Mouse (Mus musculus) MEL (cell line): Measurements from ENCODE around the gene Otoa. TPM values are rescaled to one million over a fixed set of nuclear protein-coding genes. Genes with fewer than 3 reads are reported as not detected.

ENCODE experiments used
- DNase-seq: peaks from one replicate; pipeline ENCODE4 v3.0.0; 2011; ENCODE audit warnings: low read depth, low spot score
- H3K27ac ChIP-seq: 2 replicates; pipeline ENCODE4 v1.5.1; 2012; ENCODE audit warnings: low read depth, mild to moderate bottlenecking, control low read depth, low read length, moderate library complexity; ENCODE audit not compliant: control insufficient read depth
- H3K27me3 ChIP-seq, 2 experiments: fragments of 150-350 bp in 1 of 2; sonication (generic) in 1 of 2; 2 replicates each; pipeline ENCODE4 v1.6.1; 2012; ENCODE audit warnings: low read length in 2 of 2, mild to moderate bottlenecking in 2 of 2, improper control_type of control experiment in 1 of 2, moderate library complexity in 1 of 2; ENCODE audit not compliant: insufficient read depth in 2 of 2, control insufficient read depth in 1 of 2
- H3K36me3 ChIP-seq, 2 experiments: 2 replicates each; pipeline ENCODE4 v1.6.1; 2012 to 2014; ENCODE audit warnings: low read length in 2 of 2, improper control_type of control experiment in 1 of 2, inconsistent platforms in 1 of 2, mild to moderate bottlenecking in 1 of 2; ENCODE audit not compliant: insufficient read depth in 2 of 2, control insufficient read depth in 1 of 2
- H3K4me1 ChIP-seq, 2 experiments: fragments of 150-350 bp in 1 of 2; sonication (generic) in 1 of 2; 2 replicates each; pipeline ENCODE4 v1.6.1; 2012; ENCODE audit warnings: low read length in 2 of 2, improper control_type of control experiment in 1 of 2, mild to moderate bottlenecking in 1 of 2; ENCODE audit not compliant: insufficient read depth in 2 of 2, control insufficient read depth in 1 of 2
- H3K4me3 ChIP-seq, 2 experiments: fragments of 150-350 bp in 1 of 2; sonication (generic) in 1 of 2; 2 replicates each; pipeline ENCODE4 v1.5.1; 2012; ENCODE audit warnings: low read depth in 2 of 2, low read length in 2 of 2, mild to moderate bottlenecking in 2 of 2, moderate library complexity in 2 of 2, control low read depth in 1 of 2, improper control_type of control experiment in 1 of 2; ENCODE audit not compliant: control insufficient read depth in 1 of 2, insufficient read depth in 1 of 2
- H3K79me2 ChIP-seq: 2 replicates; pipeline ENCODE4 v1.6.1; 2012; ENCODE audit warnings: mild to moderate bottlenecking, low read length, moderate library complexity; ENCODE audit not compliant: control insufficient read depth, poor library complexity, insufficient read depth
- H3K9ac ChIP-seq: 2 replicates; pipeline ENCODE4 v1.6.1; 2012; ENCODE audit warnings: low read depth, mild to moderate bottlenecking, control low read depth, low read length, moderate library complexity; ENCODE audit not compliant: control insufficient read depth, poor library complexity, severe bottlenecking
- H3K9me3 ChIP-seq: fragments of 150-350 bp; sonication (generic); replicated peaks from 2 replicates; pipeline ENCODE4 v1.6.1; 2012; ENCODE audit warnings: mild to moderate bottlenecking, low read length, improper control_type of control experiment, moderate library complexity; ENCODE audit not compliant: insufficient read depth
- BHLHE40 ChIP-seq: IDR thresholded peaks from 2 replicates; pipeline ENCODE4 v1.6.1; 2012; ENCODE audit warnings: low read depth, mild to moderate bottlenecking, inconsistent platforms, low read length, improper control_type of control experiment, borderline replicate concordance
- EP300 ChIP-seq, 2 experiments: IDR thresholded peaks; 2 replicates each; pipeline ENCODE4 v1.6.1; 2011; ENCODE audit warnings: improper control_type of control experiment in 2 of 2, low read length in 2 of 2, low read depth in 1 of 2, mild to moderate bottlenecking in 1 of 2
- GATA1 ChIP-seq: IDR thresholded peaks from 2 replicates; pipeline ENCODE4 v1.6.1; 2011; ENCODE audit warnings: low read depth, low read length, improper control_type of control experiment
- MAFK ChIP-seq: IDR thresholded peaks from 2 replicates; pipeline ENCODE4 v1.6.1; 2011; ENCODE audit warnings: low read depth, mild to moderate bottlenecking, low read length, improper control_type of control experiment, borderline replicate concordance
- MAZ ChIP-seq: IDR thresholded peaks from 2 replicates; pipeline ENCODE4 v1.6.1; 2012; ENCODE audit warnings: low read depth, mild to moderate bottlenecking, inconsistent platforms, low read length, improper control_type of control experiment
- MEF2A ChIP-seq: IDR thresholded peaks from 2 replicates; pipeline ENCODE4 v1.6.1; 2014; ENCODE audit warnings: low read depth, mild to moderate bottlenecking, inconsistent platforms, low read length, improper control_type of control experiment; ENCODE audit not compliant: poor library complexity, insufficient replicate concordance, severe bottlenecking; ENCODE audit errors: extremely low read depth
- MYC ChIP-seq: IDR thresholded peaks from 2 replicates; pipeline ENCODE4 v1.6.1; 2011; ENCODE audit warnings: low read depth, mild to moderate bottlenecking, low read length, improper control_type of control experiment, moderate library complexity
- NELFE ChIP-seq: IDR thresholded peaks from 2 replicates; pipeline ENCODE4 v1.6.1; 2011; ENCODE audit warnings: low read depth, low read length, improper control_type of control experiment
- NRF1 ChIP-seq: IDR thresholded peaks from 2 replicates; pipeline ENCODE4 v1.6.1; 2014; ENCODE audit warnings: low read depth, mild to moderate bottlenecking, inconsistent platforms, low read length, improper control_type of control experiment, moderate library complexity; ENCODE audit not compliant: poor library complexity, insufficient read depth, severe bottlenecking
- SIN3A ChIP-seq: IDR thresholded peaks from 2 replicates; pipeline ENCODE4 v1.6.1; 2012; ENCODE audit warnings: low read length, improper control_type of control experiment, inconsistent platforms
- TAL1 ChIP-seq: IDR thresholded peaks from 2 replicates; pipeline ENCODE4 v1.6.1; 2012; ENCODE audit warnings: mild to moderate bottlenecking, inconsistent platforms, low read length, moderate library complexity, mixed read lengths
- TBP ChIP-seq: IDR thresholded peaks from 2 replicates; pipeline ENCODE4 v1.8.0; 2011; ENCODE audit warnings: low read depth, low read length, improper control_type of control experiment
- TCF12 ChIP-seq: IDR thresholded peaks from 2 replicates; pipeline ENCODE4 v1.6.1; 2014; ENCODE audit warnings: low read depth, mild to moderate bottlenecking, inconsistent platforms, low read length, improper control_type of control experiment, moderate library complexity
- USF1 ChIP-seq: IDR thresholded peaks from 2 replicates; pipeline ENCODE4 v1.6.1; 2014; ENCODE audit warnings: low read depth, mild to moderate bottlenecking, inconsistent platforms, low read length, improper control_type of control experiment, moderate library complexity
- ZKSCAN1 ChIP-seq: IDR thresholded peaks from 2 replicates; pipeline ENCODE4 v1.6.1; 2012; ENCODE audit warnings: low read depth, mild to moderate bottlenecking, inconsistent platforms, low read length, improper control_type of control experiment, moderate library complexity
- polyA plus RNA-seq, 2 experiments: library from polyadenylated mRNA; stranded (reverse) in 1 of 2; unstranded in 1 of 2; fragments of >175 nt in 1 of 2; fragments of >200 nt in 1 of 2; gene quantifications; 2 replicates each; pipeline versions ENCODE4 v1.2.1 to v1.2.4; 2012; ENCODE audit warnings: low replicate concordance in 2 of 2, low read depth in 1 of 2; ENCODE audit not compliant: insufficient read length in 2 of 2, insufficient read depth in 1 of 2, missing spikeins in 1 of 2
- total RNA-seq: library from RNA; depleted of rRNA; stranded (reverse); fragments of 300-350 nt; gene quantifications from 2 replicates; pipeline ENCODE4 v1.2.3, GENCODE M21; 2012

The Otoa gene
- total and polyA plus RNA-seq, 3 experiments, result 0.04 to 0.23 TPM; not detected in 1

DNA sequence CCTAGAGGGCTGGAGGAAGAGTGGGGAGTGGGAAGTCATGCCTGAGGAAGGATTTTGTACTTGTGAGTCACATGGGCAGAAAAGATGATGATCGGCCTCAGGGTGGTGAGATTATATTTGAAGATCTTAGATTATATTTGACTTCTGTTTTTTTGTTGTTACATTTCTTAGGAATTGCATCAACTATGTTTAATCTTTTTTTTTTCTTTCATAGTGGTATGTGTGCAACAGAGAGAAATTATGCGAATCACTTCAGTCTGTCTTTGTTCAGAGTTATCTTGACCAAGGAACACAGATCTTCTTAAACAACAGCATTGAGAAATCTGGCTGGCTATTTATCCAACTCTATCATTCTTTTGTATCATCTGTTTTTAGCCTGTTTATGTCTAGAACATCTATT lies 33.8 kb upstream of the Otoa start (continued):
- TF ChIP-seq MEF2A, result no peak

DNA sequence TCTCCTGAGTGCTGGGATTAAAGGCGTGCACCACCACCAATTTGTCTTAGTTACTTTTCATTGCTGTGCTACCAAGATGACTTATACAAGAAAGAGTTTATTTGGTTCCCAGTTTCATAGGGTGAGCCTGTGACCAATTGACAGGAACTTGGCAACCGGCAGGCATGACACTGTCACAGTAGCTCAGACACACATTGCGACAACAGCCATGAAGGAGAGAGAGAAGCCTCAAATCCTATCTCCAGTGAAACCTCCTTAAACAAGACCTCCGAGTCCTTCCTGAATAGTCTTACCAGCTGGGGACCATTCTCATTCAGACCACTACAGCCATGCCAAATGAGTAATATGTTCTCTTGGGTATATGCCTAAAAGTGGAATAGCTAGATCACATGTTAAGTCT lies 28.4 kb upstream of the Otoa start:
- Histone ChIP-seq H3K27me3 (no peaks in the 10 kb centered on the region), H3K4me3 (no peak overlapping the region), H3K9me3 (no peaks in the 10 kb centered on the region), H3K79me2 (0 out of 2 replicates have a peak, but pooled peaks cover 1% of the 10 kb centered on the region), H3K27ac (no peak overlapping the region), H3K4me1 (peaks cover 0 to under 1% of the 10 kb centered on the region in 2 experiments; a peak in 2 of 4 replicates), H3K9ac (no peak overlapping the region), H3K36me3 (peaks cover 7 to 34% of the 10 kb centered on the region in 2 experiments; a peak in 3 of 4 replicates)
- TF ChIP-seq MAZ (no peak), NRF1 (no peak), SIN3A (no peak), MAFK (no peak), TCF12 (no peak), TAL1 (no peak), NELFE (no peak), MYC (no peak), ZKSCAN1 (no peak), USF1 (no peak), EP300 (IDR thresholded peaks at IDR 0.05; ENCODE audit: low read depth in 1 of 2, low read length in 2 of 2) (no peak)
- DNase-seq, result no peak

DNA sequence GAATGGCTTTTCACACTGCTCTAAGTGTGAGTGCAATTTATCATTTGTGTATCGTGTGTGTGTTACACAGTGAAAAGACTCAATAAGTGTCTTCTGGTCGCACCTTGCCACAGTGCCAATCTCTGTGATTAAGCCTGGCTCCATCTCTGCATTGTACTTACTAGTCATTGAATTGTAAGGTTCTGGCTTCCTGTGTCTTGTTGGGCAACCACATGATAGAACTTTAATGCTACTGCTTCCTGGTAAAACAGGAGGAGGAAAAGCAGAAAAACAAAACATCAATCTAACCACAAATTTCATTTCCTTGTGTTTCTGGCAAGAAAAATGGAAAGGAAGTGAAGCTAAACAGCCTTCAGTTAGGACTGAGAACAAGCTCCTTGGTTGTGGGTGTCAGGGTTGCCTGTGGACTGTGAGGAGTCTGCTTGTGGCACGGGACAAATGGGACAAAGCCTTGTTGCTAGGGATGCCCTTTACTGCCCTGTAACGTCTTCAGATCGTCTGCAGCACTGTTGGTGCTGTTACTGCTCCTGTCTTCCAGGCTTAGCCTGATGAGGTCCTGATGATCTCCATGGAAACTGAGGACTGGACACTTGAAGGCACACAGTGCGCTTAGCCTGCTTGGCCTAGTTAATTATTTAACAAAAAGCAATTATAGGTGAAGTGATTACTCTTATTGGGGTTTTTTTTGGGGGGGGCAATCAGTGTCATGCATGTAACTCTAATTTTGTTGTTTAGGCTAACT lies 21.8 kb upstream of the Otoa start:
- H3K9me3 ChIP-seq, result no peaks in the 10 kb centered on the region
- no peak overlapping the region for H3K27ac ChIP-seq
- H3K27me3 ChIP-seq, result no peaks in the 10 kb centered on the region
- no peak overlapping the region for H3K9ac ChIP-seq
- peaks cover 3 to 27% of the 10 kb centered on the region in 2 experiments; a peak in 3 of 4 replicates for H3K36me3 ChIP-seq
- TF ChIP-seq USF1 (no peak), GATA1 (no peak), BHLHE40 (no peak), TBP (no peak), NRF1 (no peak)
- H3K4me1 ChIP-seq, result no peaks in the 10 kb centered on the region; a peak in 1 of 4 replicates
- DNase-seq, result no peak
- H3K4me3 ChIP-seq, result no peak overlapping the region
- no peaks in the 10 kb centered on the region for H3K79me2 ChIP-seq
